Mouse (Mus musculus) ES-E14 (cell line): ENCODE results near the gene Taldo1.

Experiments
- CHD2 ChIP-seq: IDR thresholded peaks from 2 replicates; pipeline ENCODE4 v1.6.1; 2014; ENCODE audit warnings: mild to moderate bottlenecking, low read depth, low read length, inconsistent platforms
- HCFC1 ChIP-seq: IDR thresholded peaks from 2 replicates; pipeline ENCODE4 v1.6.1; 2012; ENCODE audit warnings: low read length, inconsistent platforms, borderline replicate concordance; ENCODE audit not compliant: insufficient read depth
- MAFK ChIP-seq: IDR thresholded peaks from 2 replicates; pipeline ENCODE4 v1.6.1; 2014; ENCODE audit warnings: mild to moderate bottlenecking, low read depth, low read length, inconsistent platforms; ENCODE audit not compliant: insufficient read depth
- ZC3H11A ChIP-seq: IDR thresholded peaks from 2 replicates; pipeline ENCODE4 v1.6.1; 2012; ENCODE audit warnings: low read depth, mild to moderate bottlenecking, inconsistent platforms, low read length, borderline replicate concordance

DNA sequence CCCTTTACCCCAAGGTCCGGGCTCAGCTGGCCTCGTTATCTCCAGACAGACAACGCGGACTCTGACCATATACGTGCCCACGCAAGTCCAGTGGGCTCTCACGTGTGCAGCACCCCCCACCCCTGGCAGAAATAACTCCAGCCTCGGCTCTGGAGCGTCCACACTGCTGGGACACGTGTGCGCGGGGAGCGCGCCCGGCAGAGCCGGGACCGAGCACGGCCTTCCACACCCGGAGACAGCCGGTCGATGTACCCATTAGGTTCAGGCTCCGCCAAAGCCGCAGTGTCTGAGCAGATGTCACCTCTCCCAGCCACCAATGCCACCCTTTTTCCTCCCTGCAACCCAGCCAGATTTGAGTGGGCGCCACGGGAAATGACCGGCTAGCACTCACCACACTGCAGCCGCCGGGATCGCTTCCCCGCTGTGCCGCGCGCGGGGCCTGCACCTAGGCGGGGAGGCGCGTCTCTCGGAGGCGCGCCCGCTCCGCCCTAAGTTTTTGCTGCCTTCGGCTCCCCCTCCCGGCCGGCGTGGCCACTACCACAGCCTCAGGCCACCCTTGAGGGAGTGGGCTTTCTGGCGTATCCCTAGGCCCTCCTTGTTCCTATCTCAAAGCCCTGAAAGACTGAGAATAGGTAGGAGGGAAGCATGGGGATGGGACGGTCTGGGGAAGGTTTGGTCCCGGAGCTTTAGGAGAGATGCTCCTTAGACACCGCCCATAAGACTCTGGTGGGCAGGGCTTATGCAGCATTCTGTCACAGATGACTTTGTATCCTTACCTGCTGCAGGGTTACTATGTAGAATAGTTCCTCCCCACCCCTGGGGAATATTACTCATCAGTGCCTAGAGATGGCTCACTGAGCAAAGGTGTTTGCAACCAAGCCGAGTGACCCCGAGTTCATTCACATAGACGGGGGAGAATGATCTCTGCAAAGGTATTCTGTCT, 45.5 kb downstream of the Taldo1 start, which contains the start of gene Slc25a22:
- 0 out of 2 replicates have a peak, but pooled peaks have one; percentile 4 for TF ChIP-seq ZC3H11A
- peak; percentile 49; the same call in 1 of the 2 replicates for TF ChIP-seq HCFC1
- no peak for TF ChIP-seq CHD2
- no peak for TF ChIP-seq MAFK
